9 mouse cellular contexts compared by ENCODE assay signal in the genomic region with DNA sequence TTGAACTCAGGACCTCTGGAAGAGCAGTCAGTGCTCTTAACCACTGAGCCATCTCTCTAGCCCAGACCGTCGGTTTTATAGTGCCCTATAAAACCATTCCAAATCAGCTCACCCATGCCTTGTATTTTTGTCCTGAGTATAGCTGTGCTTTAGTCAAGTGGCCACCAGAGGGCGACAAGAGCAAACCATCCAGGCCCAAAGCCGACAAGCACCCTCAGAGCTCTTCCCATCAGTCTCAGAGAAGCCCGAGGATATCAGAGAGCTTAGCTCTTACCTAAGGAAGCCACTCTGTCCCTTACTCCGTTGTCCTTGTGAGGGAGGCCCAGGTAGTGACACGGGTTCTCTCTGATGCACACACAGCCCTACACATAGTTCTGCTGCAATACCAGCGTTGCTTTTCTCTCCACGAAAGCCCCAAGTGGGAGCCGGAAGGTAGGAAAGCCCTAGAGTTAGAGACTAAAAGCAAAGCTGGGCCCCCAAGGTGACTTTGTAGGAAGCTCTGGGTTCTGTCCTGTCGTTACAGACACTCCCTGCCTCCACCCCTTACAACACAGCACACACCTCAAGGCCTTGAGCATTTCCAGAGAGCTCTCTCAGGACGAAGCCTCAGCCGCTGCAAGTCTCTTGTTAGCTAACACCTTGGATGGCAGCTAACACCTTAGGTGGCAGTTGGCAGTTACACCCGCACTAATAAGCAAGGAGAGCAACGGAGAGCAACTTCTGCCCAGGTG. TPM values are rescaled to one million over a fixed set of nuclear protein-coding genes. Genes with fewer than 3 reads are reported as not detected.
DNase-seq lines count a peak whose midpoint lies in the region; ATAC-seq and TF ChIP-seq lines count a peak whose summit lies in the region.
"Had no signal": no experiment of that assay in that cellular context is flagged by ENCODE, and none has a peak within 500 bp of the region (broad histone marks: within the 10 kb centered on the region; RNA-seq: fewer than 3 reads in every experiment).

No protein-coding gene starts in this region.

- H3K4me3 ChIP-seq in ES-Bruce4 (ENCODE audit: low read depth, low read length), result no peak overlapping the region
- H3K4me3 ChIP-seq in embryonic facial prominence, embryonic 13.5 days, result no peak overlapping the region
- H3K4me3 ChIP-seq in heart, embryonic 14.5 days (ENCODE audit: control insufficient read depth in 1 of 2, insufficient read depth in 1 of 2, low read depth in 1 of 2, low read length in 2 of 2), result no peak overlapping the region
- no peak overlapping the region for H3K4me3 ChIP-seq in kidney, postnatal 0 days (replicated peaks; ENCODE audit: low read depth, low read length)
- H3K4me3 ChIP-seq in liver, embryonic 11.5 days (ENCODE audit: low read depth, low read length), result no peak overlapping the region
- no peak overlapping the region for H3K4me3 ChIP-seq in neural tube, embryonic 11.5 days (ENCODE audit: low read depth, low read length)

- 21% methylated on average over 15 of the region's 15 CpGs for WGBS in embryonic facial prominence, embryonic 13.5 days
- WGBS in heart, embryonic 14.5 days, result 19% methylated on average over 15 of the region's 15 CpGs
- 19% methylated on average over 15 of the region's 15 CpGs for WGBS in kidney, postnatal 0 days
- WGBS in liver, embryonic 11.5 days, result 22% methylated on average over 15 of the region's 15 CpGs
- WGBS in neural tube, embryonic 11.5 days, result 18% methylated on average over 15 of the region's 15 CpGs

- H3K27me3 ChIP-seq in ES-Bruce4 (ENCODE audit: control insufficient read depth, insufficient read depth, low read length, poor library complexity, severe bottlenecking), result no peaks in the 10 kb centered on the region
- H3K27me3 ChIP-seq in embryonic facial prominence, embryonic 13.5 days, result peaks cover 28% of the 10 kb centered on the region
- H3K27me3 ChIP-seq in heart, embryonic 14.5 days (ENCODE audit: control insufficient read depth, insufficient read depth, low read length), result peaks cover 11% of the 10 kb centered on the region
- H3K27me3 ChIP-seq in kidney, postnatal 0 days (ENCODE audit: insufficient read depth, low read length), result 0 out of 2 replicates have a peak, but pooled peaks cover 6% of the 10 kb centered on the region
- peaks cover 22% of the 10 kb centered on the region for H3K27me3 ChIP-seq in liver, embryonic 11.5 days (replicated peaks; ENCODE audit: control insufficient read depth, insufficient read depth, low read length)
- H3K27me3 ChIP-seq in neural tube, embryonic 11.5 days (ENCODE audit: control insufficient read depth, insufficient read depth, low read length), result peaks cover 8% of the 10 kb centered on the region

- no peaks in the 10 kb centered on the region for H3K4me1 ChIP-seq in ES-Bruce4 (ENCODE audit: control insufficient read depth, insufficient read depth, low read length)
- H3K4me1 ChIP-seq in embryonic facial prominence, embryonic 13.5 days, result peaks cover 10% of the 10 kb centered on the region
- H3K4me1 ChIP-seq in heart, embryonic 14.5 days (ENCODE audit: control insufficient read depth in 2 of 2, insufficient read depth in 2 of 2, low read length in 2 of 2), result peaks cover 5 to 14% of the 10 kb centered on the region in 2 experiments; a peak in 3 of 4 replicates
- peaks cover 5% of the 10 kb centered on the region for H3K4me1 ChIP-seq in kidney, postnatal 0 days (replicated peaks; ENCODE audit: insufficient read depth, low read length)
- peaks cover 2% of the 10 kb centered on the region; the same call in 1 of the 2 replicates for H3K4me1 ChIP-seq in liver, embryonic 11.5 days (replicated peaks; ENCODE audit: control insufficient read depth, insufficient read depth, low read length)
- H3K4me1 ChIP-seq in neural tube, embryonic 11.5 days (ENCODE audit: control insufficient read depth, insufficient read depth, low read length), result no peaks in the 10 kb centered on the region

- DNase-seq in adrenal gland, postnatal 25 days, result peak; percentile 76
- peak; percentile 95 for DNase-seq in kidney, postnatal 0 days (ENCODE audit: low spot score)
- peak; percentile 70 for DNase-seq in liver, embryonic 11.5 days (ENCODE audit: low spot score)
- peak; percentile 84 for DNase-seq in neural tube, embryonic 11.5 days (ENCODE audit: low spot score)
- peak; percentile 57 to 75 for DNase-seq in urinary bladder, postnatal 36 days (ENCODE audit: low spot score in 2 of 2)

- TF ChIP-seq EP300 in ES-Bruce4 (IDR thresholded peaks at IDR 0.05; ENCODE audit: insufficient read depth, low read depth, low read length), result no peak

- H3K4me2 ChIP-seq in embryonic facial prominence, embryonic 13.5 days, result peak overlapping the region; percentile 30; the same call in 1 of the 2 replicates
- H3K4me2 ChIP-seq in heart, embryonic 14.5 days (ENCODE audit: low read length), result no peak overlapping the region
- no peak overlapping the region for H3K4me2 ChIP-seq in kidney, postnatal 0 days (ENCODE audit: low read length)
- H3K4me2 ChIP-seq in liver, embryonic 11.5 days, result no peak overlapping the region
- no peak overlapping the region for H3K4me2 ChIP-seq in neural tube, embryonic 11.5 days (ENCODE audit: low read depth)

- H3K36me3 ChIP-seq in ES-Bruce4 (ENCODE audit: control insufficient read depth, insufficient read depth, low read length, poor library complexity, severe bottlenecking), result no peaks in the 10 kb centered on the region
- no peaks in the 10 kb centered on the region for H3K36me3 ChIP-seq in embryonic facial prominence, embryonic 13.5 days
- no peaks in the 10 kb centered on the region for H3K36me3 ChIP-seq in heart, embryonic 14.5 days (ENCODE audit: control insufficient read depth, insufficient read depth, low read length)
- no peaks in the 10 kb centered on the region for H3K36me3 ChIP-seq in kidney, postnatal 0 days (ENCODE audit: insufficient read depth, low read length)
- no peaks in the 10 kb centered on the region for H3K36me3 ChIP-seq in liver, embryonic 11.5 days (ENCODE audit: control insufficient read depth, insufficient read depth, low read length)
- H3K36me3 ChIP-seq in neural tube, embryonic 11.5 days (ENCODE audit: control insufficient read depth, insufficient read depth, low read length), result no peaks in the 10 kb centered on the region

- no peak overlapping the region for H3K9ac ChIP-seq in ES-Bruce4 (ENCODE audit: low read depth, poor library complexity, severe bottlenecking)
- no peak overlapping the region for H3K9ac ChIP-seq in embryonic facial prominence, embryonic 13.5 days
- no peak overlapping the region for H3K9ac ChIP-seq in heart, embryonic 14.5 days (ENCODE audit: low read length)
- no peak overlapping the region for H3K9ac ChIP-seq in kidney, postnatal 0 days (ENCODE audit: low read depth, low read length)
- H3K9ac ChIP-seq in liver, embryonic 11.5 days (ENCODE audit: low read depth, low read length), result no peak overlapping the region
- no peak overlapping the region for H3K9ac ChIP-seq in neural tube, embryonic 11.5 days (ENCODE audit: low read length)

- no peak overlapping the region for H3K27ac ChIP-seq in ES-Bruce4 (ENCODE audit: insufficient read depth, low read length)
- no peak overlapping the region for H3K27ac ChIP-seq in embryonic facial prominence, embryonic 13.5 days
- no peak overlapping the region for H3K27ac ChIP-seq in heart, embryonic 14.5 days (replicated peaks in 1 of 2; ENCODE audit: control insufficient read depth in 1 of 2, insufficient read depth in 1 of 2, low read depth in 2 of 2, low read length in 2 of 2)
- H3K27ac ChIP-seq in kidney, postnatal 0 days, result no peak overlapping the region
- no peak overlapping the region for H3K27ac ChIP-seq in liver, embryonic 11.5 days (ENCODE audit: low read depth, low read length)
- no peak overlapping the region for H3K27ac ChIP-seq in neural tube, embryonic 11.5 days (ENCODE audit: low read depth, low read length)

- no peaks in the 10 kb centered on the region for H3K9me3 ChIP-seq in ES-Bruce4 (replicated peaks; ENCODE audit: control insufficient read depth, insufficient read depth, low read length, poor library complexity, severe bottlenecking)
- H3K9me3 ChIP-seq in embryonic facial prominence, embryonic 13.5 days, result no peaks in the 10 kb centered on the region
- no peaks in the 10 kb centered on the region for H3K9me3 ChIP-seq in heart, embryonic 14.5 days (ENCODE audit: control insufficient read depth, low read length)
- H3K9me3 ChIP-seq in kidney, postnatal 0 days (replicated peaks; ENCODE audit: low read length), result no peaks in the 10 kb centered on the region
- no peaks in the 10 kb centered on the region for H3K9me3 ChIP-seq in liver, embryonic 11.5 days (ENCODE audit: control insufficient read depth, low read length)
- H3K9me3 ChIP-seq in neural tube, embryonic 11.5 days (ENCODE audit: control insufficient read depth, low read length), result no peaks in the 10 kb centered on the region

- ATAC-seq in embryonic facial prominence, embryonic 13.5 days (ENCODE audit: insufficient number of reproducible peaks, insufficient read depth, low FRiP score, low TSS enrichment, low read depth), result no peak
- ATAC-seq in heart, embryonic 14.5 days (ENCODE audit: insufficient number of reproducible peaks, insufficient read depth, low FRiP score, low read depth), result 0 out of 2 replicates have a peak, but pooled peaks have one; percentile 24
- peak; percentile 37; the same call in 1 of the 2 replicates for ATAC-seq in kidney, postnatal 0 days (replicated peaks; ENCODE audit: low FRiP score, low read depth)
- no peak; the same call in 1 of the 2 replicates for ATAC-seq in liver, embryonic 11.5 days (replicated peaks; ENCODE audit: low FRiP score)
- ATAC-seq in neural tube, embryonic 11.5 days (ENCODE audit: insufficient read depth, low FRiP score, low TSS enrichment), result no peak

- TF ChIP-seq CTCF in ES-Bruce4 (IDR thresholded peaks at IDR 0.05; ENCODE audit: low read depth, low read length), result peak; percentile 93
- peak; percentile 96 for TF ChIP-seq CTCF in kidney, postnatal 0 days (IDR thresholded peaks at IDR 0.05; ENCODE audit: low read depth)

- no peak for TF ChIP-seq POLR2A in ES-Bruce4 (IDR thresholded peaks at IDR 0.05; ENCODE audit: insufficient read depth, low read length)

RNA-seq across cellular contexts. Expression of a gene that starts 5.0 kb away (rescaled TPM):
- not detected in 2 replicates for polyA plus RNA-seq in ES-Bruce4 (2011; ENCODE audit: insufficient read depth, insufficient read length, low read depth, missing spikeins)
- 0.85 TPM in 1 of 2 replicates, not detected in the other for total RNA-seq in adrenal gland, postnatal 25 days (2021)
- polyA plus RNA-seq in embryonic facial prominence, embryonic 13.5 days (2015; fragmentation: Nextera tagmentation; extraction: Ambion mirVana), result 2.0 and 3.4 TPM in 2 replicates
- polyA plus RNA-seq in heart, embryonic 14.5 days (2014; fragmentation: Nextera tagmentation; extraction: Ambion mirVana), result 1.2 TPM in 1 of 2 replicates, not detected in the other
- 12.6 and 14.3 TPM in 2 replicates for polyA plus RNA-seq in kidney, postnatal 0 days (2015; fragmentation: Nextera tagmentation; extraction: Ambion mirVana)
- 0.36 TPM in 1 of 2 replicates, not detected in the other for polyA plus RNA-seq in liver, embryonic 11.5 days (2014; fragmentation: Nextera tagmentation; extraction: Ambion mirVana)
- not detected in 2 replicates for polyA plus RNA-seq in neural tube, embryonic 11.5 days (2014; fragmentation: Nextera tagmentation; extraction: Ambion mirVana)
- polyA plus RNA-seq: liver, embryonic 16.5 days had no signal

RNA-seq across cellular contexts. Expression of a gene that starts 15.2 kb away (rescaled TPM):
- 4.2 and 6.1 TPM in 2 replicates for polyA plus RNA-seq in ES-Bruce4 (2011; ENCODE audit: insufficient read depth, insufficient read length, low read depth, missing spikeins)
- total RNA-seq in adrenal gland, postnatal 25 days (2021), result 4.4 and 5.7 TPM in 2 replicates
- 10.2 and 12.7 TPM in 2 replicates for polyA plus RNA-seq in embryonic facial prominence, embryonic 13.5 days (2015; fragmentation: Nextera tagmentation; extraction: Ambion mirVana)
- polyA plus RNA-seq in heart, embryonic 14.5 days (2014; fragmentation: Nextera tagmentation; extraction: Ambion mirVana), result 8.1 and 9.4 TPM in 2 replicates
- polyA plus RNA-seq in kidney, postnatal 0 days (2015; fragmentation: Nextera tagmentation; extraction: Ambion mirVana), result 25.4 and 25.9 TPM in 2 replicates
- 18.6 and 20.4 TPM in 2 replicates for polyA plus RNA-seq in liver, embryonic 11.5 days (2014; fragmentation: Nextera tagmentation; extraction: Ambion mirVana)
- 5.3 and 6.6 TPM in 2 replicates for polyA plus RNA-seq in neural tube, embryonic 11.5 days (2014; fragmentation: Nextera tagmentation; extraction: Ambion mirVana)

RNA-seq across cellular contexts. Expression of a gene that starts 24.1 kb away (rescaled TPM):
- 52.3 and 58.9 TPM in 2 replicates for polyA plus RNA-seq in ES-Bruce4 (2011; ENCODE audit: insufficient read depth, insufficient read length, low read depth, missing spikeins)
- total RNA-seq in adrenal gland, postnatal 25 days (2021), result 123 and 157 TPM in 2 replicates
- polyA plus RNA-seq in embryonic facial prominence, embryonic 13.5 days (2015; fragmentation: Nextera tagmentation; extraction: Ambion mirVana), result 33.7 and 34.6 TPM in 2 replicates
- 27.0 and 28.9 TPM in 2 replicates for polyA plus RNA-seq in heart, embryonic 14.5 days (2014; fragmentation: Nextera tagmentation; extraction: Ambion mirVana)
- 27.7 and 31.6 TPM in 2 replicates for polyA plus RNA-seq in kidney, postnatal 0 days (2015; fragmentation: Nextera tagmentation; extraction: Ambion mirVana)
- polyA plus RNA-seq in liver, embryonic 11.5 days (2014; fragmentation: Nextera tagmentation; extraction: Ambion mirVana), result 22.4 and 25.6 TPM in 2 replicates
- polyA plus RNA-seq in neural tube, embryonic 11.5 days (2014; fragmentation: Nextera tagmentation; extraction: Ambion mirVana), result 36.7 and 37.2 TPM in 2 replicates

RNA-seq across cellular contexts. Expression of a gene that starts 40.6 kb away (rescaled TPM):
- polyA plus RNA-seq in ES-Bruce4 (2011; ENCODE audit: insufficient read depth, insufficient read length, low read depth, missing spikeins), result 1.9 and 4.7 TPM in 2 replicates
- total RNA-seq in adrenal gland, postnatal 25 days (2021), result 7.2 and 15.0 TPM in 2 replicates
- polyA plus RNA-seq in embryonic facial prominence, embryonic 13.5 days (2015; fragmentation: Nextera tagmentation; extraction: Ambion mirVana), result 8.1 and 10.6 TPM in 2 replicates
- 5.5 and 6.9 TPM in 2 replicates for polyA plus RNA-seq in heart, embryonic 14.5 days (2014; fragmentation: Nextera tagmentation; extraction: Ambion mirVana)
- 34.8 and 46.7 TPM in 2 replicates for polyA plus RNA-seq in kidney, postnatal 0 days (2015; fragmentation: Nextera tagmentation; extraction: Ambion mirVana)
- 107 TPM in 2 replicates for polyA plus RNA-seq in liver, embryonic 11.5 days (2014; fragmentation: Nextera tagmentation; extraction: Ambion mirVana)
- 3.4 and 3.7 TPM in 2 replicates for polyA plus RNA-seq in neural tube, embryonic 11.5 days (2014; fragmentation: Nextera tagmentation; extraction: Ambion mirVana)

Comparison
In these comparisons a context has a peak if more than half of its experiments do, and no peak if none do; other contexts are left out.
1. ATAC-seq: peak in heart, embryonic 14.5 days (single experiment) and kidney, postnatal 0 days (single experiment); none in embryonic facial prominence, embryonic 13.5 days (single experiment), liver, embryonic 11.5 days (single experiment) and neural tube, embryonic 11.5 days (single experiment).
2. Peak in every context shown above with its lines, with median percentiles within 50 percentile points of each other: DNase-seq.